Mouse (Mus musculus) left cerebral cortex, adult 6 months (tissue): ENCODE data around the gene Myo5c. TPM values are rescaled to one million over a fixed set of nuclear protein-coding genes. Genes with fewer than 3 reads are reported as not detected.

Experiments used
- long read RNA-seq, 2 experiments: library from polyadenylated mRNA; unstranded; transcript quantifications; one replicate each; pipeline ENCODE4 v2.0.0; 2019 to 2020
- polyA plus RNA-seq: library from polyadenylated mRNA; unstranded; fragments of <200 nt; fragmentation: Nextera tagmentation; gene quantifications from 2 replicates; pipeline ENCODE4 v1.2.3, GENCODE M21; 2021

Gene Myo5c
- 0.23 and 0.70 TPM in 2 replicates for polyA plus RNA-seq
- long read RNA-seq, experiment 1, partial matches to known transcripts: 3 of 6 reads
- long read RNA-seq, experiment 1, other reads (novel, unspliced or antisense): 3 of 6 reads
- long read RNA-seq, experiment 2, partial matches to known transcripts: 1 of 2 reads
- long read RNA-seq, experiment 2, other reads (novel, unspliced or antisense): 1 of 2 reads

GRCm38 (mm10) chr9:75231841-75232746 is at the start of gene Myo5c:
Myo5c (plus strand) TSS chr9:75232020.

GRCm38 (mm10) chr9:75306126-75306898 is 74.5 kb downstream of the Myo5c start, which contains the start of gene Gnb5:
Gnb5 (plus strand) TSS chr9:75306288.

GRCm38 (mm10) chr9:75347458-75347857 is 115.6 kb downstream of the Myo5c start, which contains the start of gene Bcl2l10:
Bcl2l10 (plus strand) TSS chr9:75347758.

Other genes starting within 250 kb of the Myo5c start
- 468 and 500 TPM in 2 replicates for gene Arpp19, start 194.4 kb upstream of the Myo5c start, polyA plus RNA-seq
- 32.9 and 39.5 TPM in 2 replicates for gene Myo5a, start 161.0 kb upstream of the Myo5c start, polyA plus RNA-seq
- 206 and 251 TPM in 2 replicates for gene Gnb5, start 74.3 kb downstream of the Myo5c start, polyA plus RNA-seq
- gene Bcl2l10, start 115.7 kb downstream of the Myo5c start, polyA plus RNA-seq: not detected in 2 replicates
- 27.1 and 87.8 TPM in 2 replicates for gene Mapk6, start 178.0 kb downstream of the Myo5c start, polyA plus RNA-seq
- gene Leo1, start 209.5 kb downstream of the Myo5c start, polyA plus RNA-seq: 16.8 and 24.1 TPM in 2 replicates